Mouse (Mus musculus): ENCODE measurements around the gene Gm11733. TPM values are rescaled to one million over a fixed set of nuclear protein-coding genes. Genes with fewer than 3 reads are reported as not detected.

Gm11733 gene
- total and polyA plus RNA-seq, 3 experiments, result 0.10 TPM; not detected in 2

GRCm38 (mm10) chr11:117479007-117479719 lies 5.0 kb upstream of the Gm11733 start:
- Histone ChIP-seq H3K4me3 (replicated peaks in 1 of 3; ENCODE audit: low read depth in 2 of 3, low read length in 2 of 3, poor library complexity in 1 of 3) (no peak overlapping the region), H3K9ac (ENCODE audit: insufficient read depth, low read depth) (no peak overlapping the region), H3K27ac (ENCODE audit: insufficient read depth, low read depth) (no peak overlapping the region), H3K4me2 (ENCODE audit: insufficient read depth, low read depth, poor library complexity, severe bottlenecking) (no peak overlapping the region), H3K36me3 (replicated peaks in 1 of 2; ENCODE audit: control insufficient read depth in 1 of 2, insufficient read depth in 1 of 2, low read length in 1 of 2) (peaks cover 0 to 5% of the 10 kb centered on the region in 2 experiments), H3K9me3 (replicated peaks; ENCODE audit: low read length) (peaks cover 23% of the 10 kb centered on the region), H3K4me1 (ENCODE audit: control insufficient read depth in 1 of 2, insufficient read depth in 2 of 2) (peaks cover 27 to 80% of the 10 kb centered on the region in 2 experiments), H3K27me3 (replicated peaks) (no peaks in the 10 kb centered on the region), H3K79me2 (replicated peaks; ENCODE audit: control insufficient read depth, extremely low read depth, insufficient read depth, poor library complexity, severe bottlenecking) (no peaks in the 10 kb centered on the region)
- in situ Hi-C loops (cut with MboI; ENCODE audit: low pct_ligation_motif_present, low pct_unique_long_range_greater_than_20kb, low sequenced_read_pairs), result loop anchor here (5.0 to 10.0 kb wide), 4 partner anchors 52 to 346 kb away; partner anchors contain the start of genes Afmid and Tk1
- TF ChIP-seq ZNF384 (IDR thresholded peaks at IDR 0.05; ENCODE audit: low read depth, low read length), result 0 out of 2 replicates have a peak, but pooled peaks have one; percentile 18
- TF ChIP-seq CHD2 (IDR thresholded peaks at IDR 0.05; ENCODE audit: low read length), result peak; percentile 65
- TF ChIP-seq CTCF (conservative IDR thresholded peaks at IDR 0.05 in 1 of 2, IDR thresholded peaks at IDR 0.05 in 1 of 2; ENCODE audit: low read depth in 2 of 2, low read length in 2 of 2), result no peak
- TF ChIP-seq EP300 (IDR thresholded peaks at IDR 0.05; ENCODE audit: low read length), result no peak
- 0 out of 2 replicates have a peak, but pooled peaks have one; percentile 23 for TF ChIP-seq MAZ (IDR thresholded peaks at IDR 0.05; ENCODE audit: low read depth, low read length)
- DNase-seq (ENCODE audit: extremely low read depth), result peak; percentile 57
- dilution Hi-C loops (cut with MboI; ENCODE audit: extremely low pct_ligation_motif_present, extremely low pct_unique_long_range_greater_than_20kb, low sequenced_read_pairs), result no loop called here

GRCm38 (mm10) chr11:117479746-117480145 lies 4.4 kb upstream of the Gm11733 start:
- no peaks in the 10 kb centered on the region for H3K79me2 ChIP-seq (replicated peaks; ENCODE audit: control insufficient read depth, extremely low read depth, insufficient read depth, poor library complexity, severe bottlenecking)
- peaks cover 17% of the 10 kb centered on the region for H3K9me3 ChIP-seq (replicated peaks; ENCODE audit: low read length)
- in situ Hi-C loops (cut with MboI; ENCODE audit: low pct_ligation_motif_present, low pct_unique_long_range_greater_than_20kb, low sequenced_read_pairs) (loop anchor here (5.0 to 10.0 kb wide), 5 partner anchors 52 to 345 kb away; partner anchors contain the start of genes Afmid, Tk1 and Tnrc6c), dilution Hi-C loops (cut with MboI; ENCODE audit: extremely low pct_ligation_motif_present, extremely low pct_unique_long_range_greater_than_20kb, low sequenced_read_pairs) (no loop called here)
- H3K27ac ChIP-seq (ENCODE audit: insufficient read depth, low read depth), result no peak overlapping the region
- no peak for TF ChIP-seq ZKSCAN1 (IDR thresholded peaks at IDR 0.05; ENCODE audit: borderline replicate concordance, low read depth, low read length)
- TF ChIP-seq USF2 (conservative IDR thresholded peaks at IDR 0.05; ENCODE audit: low read depth, low read length), result no peak
- TF ChIP-seq TCF12 (IDR thresholded peaks at IDR 0.05; ENCODE audit: low read depth, low read length), result no peak
- no peak for TF ChIP-seq ZNF384 (IDR thresholded peaks at IDR 0.05; ENCODE audit: low read depth, low read length)
- no peak for TF ChIP-seq ZMIZ1 (IDR thresholded peaks at IDR 0.05; ENCODE audit: low read depth, low read length)
- no peak for TF ChIP-seq POLR2AphosphoS2 (IDR thresholded peaks at IDR 0.05; ENCODE audit: low read depth, low read length)
- TF ChIP-seq HCFC1 (IDR thresholded peaks at IDR 0.05; ENCODE audit: low read depth, low read length), result no peak
- no peak for TF ChIP-seq USF1 (IDR thresholded peaks at IDR 0.05; ENCODE audit: low read depth, low read length)
- peaks cover 0 to 5% of the 10 kb centered on the region in 2 experiments for H3K36me3 ChIP-seq (replicated peaks in 1 of 2; ENCODE audit: control insufficient read depth in 1 of 2, insufficient read depth in 1 of 2, low read length in 1 of 2)
- H3K4me1 ChIP-seq (ENCODE audit: control insufficient read depth in 1 of 2, insufficient read depth in 2 of 2), result peaks cover 25 to 77% of the 10 kb centered on the region in 2 experiments
- DNase-seq (ENCODE audit: extremely low read depth), result no peak
- H3K4me2 ChIP-seq (ENCODE audit: insufficient read depth, low read depth, poor library complexity, severe bottlenecking), result no peak overlapping the region
- no peak overlapping the region for H3K9ac ChIP-seq (ENCODE audit: insufficient read depth, low read depth)
- H3K4me3 ChIP-seq (replicated peaks in 1 of 3; ENCODE audit: low read depth in 2 of 3, low read length in 2 of 3, poor library complexity in 1 of 3), result no peak overlapping the region
- H3K27me3 ChIP-seq (replicated peaks), result no peaks in the 10 kb centered on the region
